Mouse (Mus musculus): ENCODE data around the gene Usp51. TPM values are rescaled to one million over a fixed set of nuclear protein-coding genes. Genes with fewer than 3 reads are reported as not detected.

Usp51 gene
- 0.17 and 0.43 TPM in 2 replicates for polyA plus RNA-seq (2021; fragmentation: Nextera tagmentation)
- long read RNA-seq, experiment 1, result 0 reads
- long read RNA-seq, experiment 2, result 0 reads

GRCm38 (mm10) chrX:153006387-153006841, at the start of gene Usp51:
TSS of gene Usp51 (plus strand) at chrX:153006469.

GRCm38 (mm10) chrX:153037087-153037971, 31.1 kb downstream of the Usp51 start, which contains the start of gene Mageh1:
TSS of gene Mageh1 (minus strand) at chrX:153037575.

Other genes with a start within 250 kb of the Usp51 start
- gene Shroom2, start 237.0 kb upstream of the Usp51 start, polyA plus RNA-seq (2021; fragmentation: Nextera tagmentation), result 25.6 and 35.4 TPM in 2 replicates
- gene Gpr143, start 224.5 kb upstream of the Usp51 start, polyA plus RNA-seq (2021; fragmentation: Nextera tagmentation), result 0.09 TPM in 1 of 2 replicates, not detected in the other
- gene Mageh1, start 31.1 kb downstream of the Usp51 start, polyA plus RNA-seq (2021; fragmentation: Nextera tagmentation), result 8.2 and 11.4 TPM in 2 replicates
- 0.18 and 0.25 TPM in 2 replicates for gene Foxr2, start 112.3 kb downstream of the Usp51 start, polyA plus RNA-seq (2021; fragmentation: Nextera tagmentation)
- 8.8 and 9.6 TPM in 2 replicates for gene Rragb, start 133.5 kb downstream of the Usp51 start, polyA plus RNA-seq (2021; fragmentation: Nextera tagmentation)
- gene Klf8, start 231.0 kb downstream of the Usp51 start, polyA plus RNA-seq (2021; fragmentation: Nextera tagmentation), result 0.67 and 0.76 TPM in 2 replicates

All from left cerebral cortex, adult 6 months (tissue).